Mouse (Mus musculus): ENCODE results near the gene Borcs8. TPM values are rescaled to one million over a fixed set of nuclear protein-coding genes. Genes with fewer than 3 reads are reported as not detected.
A peak's percentile ranks its signal among the peaks of the same experiment; 100 is the strongest.

Borcs8 gene
- total RNA-seq, 2 experiments from 2014 or later: 46.6 to 47.9 TPM

DNA sequence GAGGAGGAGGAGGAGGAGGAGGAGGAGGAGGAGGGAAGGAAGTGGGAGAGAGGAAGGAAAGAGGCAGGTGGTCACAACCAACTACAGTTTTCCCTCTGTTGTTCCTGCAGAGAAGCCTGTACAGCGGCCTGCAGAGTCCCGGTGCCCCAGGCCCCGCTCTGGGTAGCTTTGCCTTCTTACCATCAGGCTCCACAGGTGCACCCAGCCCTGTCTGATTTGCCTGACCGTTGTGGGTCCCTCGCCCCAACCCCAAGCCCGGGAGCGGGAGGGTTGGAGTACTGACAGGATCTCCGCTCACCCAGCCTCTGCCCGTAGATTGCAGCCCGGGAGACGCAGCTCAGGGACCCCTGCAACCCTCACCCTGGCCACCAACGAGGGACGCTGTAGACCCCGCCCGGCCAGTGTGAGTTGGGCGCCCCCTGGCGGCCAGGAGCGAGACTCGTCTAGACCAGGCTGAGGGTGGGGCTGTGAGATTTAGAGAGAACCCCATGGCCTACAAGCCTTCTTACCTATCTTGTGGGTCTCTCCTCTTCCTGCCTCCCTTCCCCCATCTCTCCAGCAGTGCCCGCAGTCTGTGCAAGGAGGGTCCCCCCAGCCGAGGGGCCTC, 27.3 kb downstream of the Borcs8 start:
- DNase-seq (ENCODE audit: extremely low spot score in 1 of 2, low spot score in 2 of 2): peak; percentile 50 to 58
- H3K4me3 ChIP-seq: no peak overlapping the region
- no peak overlapping the region for H3K27ac ChIP-seq
- peak; percentile 93 for TF ChIP-seq CTCF (IDR thresholded peaks at IDR 0.05)
- intact Hi-C loops (cut with DNase I): loop anchor here (1.0 to 2.0 kb wide), 2 partner anchors 78 to 248 kb away; no protein-coding TSS in a partner anchor

DNA sequence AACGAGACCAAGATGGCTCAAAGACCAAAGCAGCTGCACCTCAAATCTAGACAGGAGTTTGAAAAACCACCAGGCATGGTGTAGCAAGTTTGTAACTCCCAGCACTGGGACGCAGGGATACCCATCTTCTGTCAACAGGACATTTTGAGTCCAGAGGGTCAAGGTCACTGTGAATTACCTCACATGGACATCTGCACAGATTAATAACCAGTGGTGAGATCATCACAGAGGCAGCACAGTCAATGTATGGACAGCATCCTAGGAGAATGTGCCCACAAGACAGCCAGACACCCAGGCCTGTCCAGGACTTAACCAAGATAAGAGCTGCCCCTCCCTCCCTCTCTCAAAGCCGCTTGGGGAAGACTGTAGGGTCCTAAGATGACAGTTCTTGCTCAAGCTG, 30.8 kb downstream of the Borcs8 start:
- H3K27ac ChIP-seq: no peak overlapping the region
- intact Hi-C loops (cut with DNase I): no loop called here
- no peak for DNase-seq (ENCODE audit: extremely low spot score in 1 of 2, low spot score in 2 of 2)
- no peak overlapping the region for H3K4me3 ChIP-seq
- no peak for TF ChIP-seq CTCF (IDR thresholded peaks at IDR 0.05)

DNA sequence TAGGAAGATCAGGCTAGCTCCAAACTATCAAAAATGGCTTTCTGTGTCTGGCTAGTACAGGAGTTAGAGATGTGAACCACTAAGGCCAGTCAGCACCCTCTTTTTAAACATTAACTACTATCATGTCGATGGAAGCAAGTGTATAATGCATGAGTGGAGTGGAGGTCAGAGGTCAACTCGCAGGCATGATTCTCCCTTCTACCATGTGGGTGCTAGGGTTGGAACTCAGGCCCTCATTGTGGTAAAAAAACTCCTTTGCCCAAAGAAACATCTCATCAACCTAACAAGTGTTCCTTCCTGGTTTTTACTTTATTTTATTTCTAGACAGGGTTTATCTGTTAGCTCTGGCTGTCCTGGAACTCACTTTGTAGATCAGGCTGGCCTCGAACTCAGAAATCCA, 31.4 kb downstream of the Borcs8 start:
- Histone ChIP-seq H3K4me3 (no peak overlapping the region), H3K27ac (no peak overlapping the region)
- no peak for TF ChIP-seq CTCF (IDR thresholded peaks at IDR 0.05)
- no peak for DNase-seq (ENCODE audit: extremely low spot score in 1 of 2, low spot score in 2 of 2)
- intact Hi-C loops (cut with DNase I): no loop called here

DNA sequence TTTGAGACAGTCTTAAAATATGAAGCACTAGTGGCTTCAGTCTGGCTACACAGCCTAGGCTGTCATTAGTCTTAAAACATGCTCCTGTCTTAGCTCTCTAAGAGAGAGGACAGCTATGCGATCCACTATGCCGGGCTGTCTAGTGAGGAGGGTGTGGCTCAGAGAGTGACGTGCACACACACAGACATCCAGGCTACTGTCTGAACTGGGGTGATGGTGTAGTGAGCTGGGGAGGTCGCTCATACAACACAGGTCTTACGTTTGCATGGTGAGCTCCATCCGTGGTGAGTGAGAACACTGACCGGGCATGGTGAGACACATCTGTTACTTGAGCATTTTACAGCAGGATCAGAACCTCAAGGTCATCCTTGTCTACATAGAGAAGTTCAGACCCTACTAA, 31.9 kb downstream of the Borcs8 start:
- no peak overlapping the region for H3K27ac ChIP-seq
- TF ChIP-seq CTCF (IDR thresholded peaks at IDR 0.05): no peak
- intact Hi-C loops (cut with DNase I): no loop called here
- no peak for DNase-seq (ENCODE audit: extremely low spot score in 1 of 2, low spot score in 2 of 2)
- no peak overlapping the region for H3K4me3 ChIP-seq

DNA sequence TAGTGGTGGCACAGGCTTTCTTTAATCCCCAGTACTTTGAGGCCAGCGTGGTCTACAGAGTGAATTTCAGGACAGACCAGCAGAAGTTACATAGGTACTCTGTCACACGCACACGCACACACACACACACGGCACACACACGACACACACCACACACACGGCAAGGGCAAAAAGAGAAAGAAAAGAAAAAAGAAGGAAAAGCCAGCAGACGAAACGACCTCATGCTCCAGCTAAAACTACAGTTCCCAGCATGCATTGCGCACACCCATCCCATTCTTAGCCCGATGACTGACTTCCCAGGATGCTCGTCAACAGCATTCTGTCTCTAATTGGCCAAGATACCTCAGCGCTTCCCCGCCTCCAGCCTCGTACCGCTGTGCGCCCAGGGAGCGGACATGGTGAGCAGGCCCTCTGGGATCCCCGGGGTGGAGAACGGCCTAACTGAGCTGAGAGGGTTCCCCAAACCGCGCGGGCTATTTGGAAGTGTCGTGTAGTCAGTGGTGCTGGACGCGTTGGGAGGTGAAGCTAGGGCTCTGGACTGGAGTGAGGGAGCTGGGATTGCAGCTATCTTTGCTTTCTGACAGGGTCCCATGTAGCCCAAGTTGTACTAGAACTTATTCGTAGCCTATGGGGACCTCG, 32.9 kb downstream of the Borcs8 start, which contains the start of gene Tmem161a:
Tmem161a (plus strand) TSS at position 314 of the 639 bp plus-strand sequence.
- peak; percentile 87 to 89 for DNase-seq (ENCODE audit: extremely low spot score in 1 of 2, low spot score in 2 of 2)
- intact Hi-C loops (cut with DNase I): no loop called here
- no peak for TF ChIP-seq CTCF (IDR thresholded peaks at IDR 0.05)
- Histone ChIP-seq H3K4me3 (peak within 1 kb of the TSS; percentile 59), H3K27ac (peak within 1 kb of the TSS; percentile 76)

DNA sequence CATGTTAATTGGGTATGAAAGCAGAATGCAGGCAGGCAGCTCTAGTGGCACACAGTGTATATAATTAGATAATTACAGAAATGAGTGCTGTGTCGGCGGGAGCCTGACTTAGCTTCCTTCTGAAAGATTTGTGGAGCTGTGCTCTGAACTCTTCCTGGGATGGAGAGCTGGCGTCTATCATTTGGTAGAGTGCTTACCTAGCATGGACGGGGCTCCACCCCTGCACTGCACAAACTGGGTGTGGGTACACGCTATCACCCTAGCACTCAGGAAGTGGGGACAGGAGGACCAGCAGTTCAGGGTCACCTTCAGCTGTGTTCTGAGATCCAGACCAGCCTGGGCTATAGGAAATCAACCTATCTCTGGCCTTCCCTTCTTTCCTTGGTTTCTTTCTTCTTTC, 34.0 kb downstream of the Borcs8 start:
- no peak for DNase-seq (ENCODE audit: extremely low spot score in 1 of 2, low spot score in 2 of 2)
- TF ChIP-seq CTCF (IDR thresholded peaks at IDR 0.05): no peak
- intact Hi-C loops (cut with DNase I): no loop called here
- Histone ChIP-seq H3K27ac (no peak overlapping the region), H3K4me3 (peak overlapping the region; percentile 28; the same call in 1 of the 2 replicates)

DNA sequence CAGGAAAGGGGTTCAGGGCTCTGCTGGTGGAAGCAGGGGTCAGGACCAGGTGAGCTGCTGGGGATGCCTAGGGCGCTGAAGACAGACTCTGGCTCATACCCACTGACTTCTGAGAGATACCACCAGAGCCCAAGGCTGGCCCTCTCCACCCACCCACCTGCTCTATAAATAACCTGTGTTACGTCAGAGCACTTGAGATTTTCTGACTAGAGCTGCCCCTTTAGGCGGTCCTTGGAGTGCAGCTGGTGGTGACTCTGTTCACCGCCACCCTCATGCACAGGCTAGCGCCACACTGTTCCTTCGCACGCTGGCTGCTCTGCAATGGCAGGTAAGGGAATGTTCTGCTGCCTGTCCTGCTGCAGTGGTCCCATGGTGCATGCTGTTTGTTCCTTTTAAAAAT, 34.8 kb downstream of the Borcs8 start:
- no peak for DNase-seq (ENCODE audit: extremely low spot score in 1 of 2, low spot score in 2 of 2)
- intact Hi-C loops (cut with DNase I): no loop called here
- TF ChIP-seq CTCF (IDR thresholded peaks at IDR 0.05): no peak
- no peak overlapping the region for H3K4me3 ChIP-seq
- no peak overlapping the region for H3K27ac ChIP-seq

DNA sequence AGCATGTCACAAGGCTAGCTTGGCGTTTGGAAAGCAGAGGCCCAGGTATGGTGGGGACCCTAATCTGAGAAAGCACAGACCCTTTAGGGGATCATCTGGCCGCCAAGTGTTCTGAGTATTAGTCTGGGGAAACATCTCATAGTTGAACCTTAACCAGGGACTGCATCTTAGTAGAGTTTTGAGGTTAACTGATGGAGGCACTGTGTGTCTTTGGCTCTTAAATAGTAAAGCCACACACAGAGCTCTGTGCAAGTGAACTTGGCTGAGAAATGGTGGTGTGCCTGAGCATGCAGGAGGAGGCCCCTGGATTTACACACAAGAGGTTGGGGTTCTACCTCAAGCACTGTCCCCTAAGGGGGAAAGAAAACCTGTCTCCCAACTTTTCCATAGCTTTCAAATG, 38.9 kb downstream of the Borcs8 start:
- no peak for TF ChIP-seq CTCF (IDR thresholded peaks at IDR 0.05)
- DNase-seq (ENCODE audit: extremely low spot score in 1 of 2, low spot score in 2 of 2): no peak
- intact Hi-C loops (cut with DNase I): no loop called here
- H3K27ac ChIP-seq: no peak overlapping the region
- no peak overlapping the region for H3K4me3 ChIP-seq

DNA sequence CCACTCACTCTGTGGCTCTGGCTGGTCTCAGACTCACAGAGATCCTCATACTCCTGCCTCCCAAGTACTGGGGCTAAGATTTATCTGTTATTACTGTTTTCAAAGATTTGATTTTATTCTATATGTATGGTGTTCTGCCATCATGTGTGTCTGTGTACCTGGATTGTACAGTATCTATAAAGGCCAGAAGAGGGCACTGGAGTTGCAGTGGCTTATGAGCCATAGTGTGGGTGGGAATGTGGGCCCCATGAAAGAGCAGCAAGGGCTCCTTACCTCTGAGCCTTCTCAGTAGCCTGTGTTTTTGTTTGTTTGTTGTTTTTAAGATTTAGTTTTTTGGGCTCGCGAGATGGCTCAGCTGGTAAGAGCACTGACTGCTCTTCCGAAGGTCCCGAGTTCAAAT, 39.8 kb downstream of the Borcs8 start:
- Histone ChIP-seq H3K27ac (no peak overlapping the region), H3K4me3 (no peak overlapping the region)
- peak; percentile 49 for TF ChIP-seq CTCF (IDR thresholded peaks at IDR 0.05)
- DNase-seq (ENCODE audit: extremely low spot score in 1 of 2, low spot score in 2 of 2): no peak
- intact Hi-C loops (cut with DNase I): no loop called here

DNA sequence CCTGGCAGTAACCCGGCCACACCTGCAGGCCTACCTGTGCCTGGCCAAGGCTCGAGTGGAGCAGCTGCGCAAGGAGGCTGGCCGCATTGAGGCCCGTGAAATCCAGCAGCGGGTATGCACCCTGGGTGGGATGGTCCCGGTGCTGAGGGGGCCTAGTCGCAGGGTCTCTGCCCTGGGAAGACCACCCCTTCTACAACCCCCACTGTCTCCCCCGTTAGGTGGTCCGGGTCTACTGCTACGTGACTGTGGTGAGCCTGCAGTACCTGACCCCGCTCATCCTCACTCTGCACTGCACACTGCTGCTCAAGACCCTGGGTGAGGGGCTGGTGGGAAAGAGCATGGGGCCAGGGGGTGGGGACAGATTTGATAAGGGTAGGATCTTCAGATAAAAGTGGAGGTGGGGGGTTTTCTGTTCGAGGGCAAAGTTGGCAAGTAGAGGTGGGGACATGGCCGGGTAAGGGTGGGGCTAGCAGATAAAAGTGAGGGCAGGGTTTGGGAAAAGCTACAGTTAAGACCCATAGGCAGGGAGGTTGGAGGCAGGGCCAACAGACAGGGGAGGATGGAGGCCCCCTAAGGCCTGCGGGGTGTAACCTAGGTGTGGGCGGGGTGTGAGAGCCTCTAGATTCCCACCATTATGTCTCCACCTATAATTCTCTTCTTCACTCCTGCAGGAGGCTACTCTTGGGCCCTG, 42.1 kb downstream of the Borcs8 start:
- no peak overlapping the region for H3K4me3 ChIP-seq
- no peak for TF ChIP-seq CTCF (IDR thresholded peaks at IDR 0.05)
- intact Hi-C loops (cut with DNase I): no loop called here
- H3K27ac ChIP-seq: no peak overlapping the region
- no peak for DNase-seq (ENCODE audit: extremely low spot score in 1 of 2, low spot score in 2 of 2)

DNA sequence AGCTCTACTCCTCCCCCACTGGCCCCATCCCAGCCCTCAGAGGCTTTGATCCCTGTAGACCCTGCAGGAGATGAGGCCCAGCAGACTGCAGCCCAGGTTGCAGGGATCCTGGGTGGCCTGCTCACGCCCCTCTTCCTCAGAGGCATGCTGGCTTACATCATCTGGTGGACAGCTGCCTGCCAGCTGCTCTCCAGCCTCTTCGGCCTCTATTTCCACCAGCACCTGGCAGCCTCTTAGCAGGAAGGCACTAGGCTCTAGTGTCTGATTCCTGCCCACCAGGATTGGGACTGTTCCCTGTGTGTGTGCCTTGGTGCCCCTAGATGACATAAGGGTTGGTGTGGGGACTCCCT, 42.6 kb downstream of the Borcs8 start:
- DNase-seq (ENCODE audit: extremely low spot score in 1 of 2, low spot score in 2 of 2): no peak
- intact Hi-C loops (cut with DNase I): no loop called here

DNA sequence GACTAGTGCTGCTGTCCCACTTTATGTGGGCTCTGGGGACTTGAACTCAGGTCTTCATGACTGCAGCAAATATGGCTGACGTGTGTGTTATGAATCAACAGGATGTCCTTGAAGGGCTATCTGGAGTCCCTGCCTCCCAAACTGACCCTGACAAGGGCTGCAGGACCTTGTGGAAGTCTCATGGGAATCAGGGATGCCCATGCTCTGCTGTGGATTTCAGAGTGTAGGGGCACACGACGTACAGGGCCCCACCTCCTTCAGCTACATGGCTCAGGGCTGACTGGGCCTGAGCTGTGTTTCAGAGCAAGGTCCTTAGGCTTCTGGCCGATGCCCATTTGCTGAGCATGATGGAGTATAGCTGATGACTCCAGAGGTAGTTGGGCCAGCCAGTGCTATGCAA, 43.9 kb downstream of the Borcs8 start:
- H3K4me3 ChIP-seq: no peak overlapping the region
- intact Hi-C loops (cut with DNase I): no loop called here
- no peak for TF ChIP-seq CTCF (IDR thresholded peaks at IDR 0.05)
- no peak for DNase-seq (ENCODE audit: extremely low spot score in 1 of 2, low spot score in 2 of 2)
- no peak overlapping the region for H3K27ac ChIP-seq

More for the DNA sequence above, 42.6 kb downstream of the Borcs8 start:
- no peak for TF ChIP-seq CTCF (IDR thresholded peaks at IDR 0.05)
- no peak overlapping the region for H3K27ac ChIP-seq
- no peak overlapping the region for H3K4me3 ChIP-seq

Data from left cerebral cortex, adult 2 months (tissue).